9 mouse cellular contexts compared by ENCODE assay signal in the genomic region with DNA sequence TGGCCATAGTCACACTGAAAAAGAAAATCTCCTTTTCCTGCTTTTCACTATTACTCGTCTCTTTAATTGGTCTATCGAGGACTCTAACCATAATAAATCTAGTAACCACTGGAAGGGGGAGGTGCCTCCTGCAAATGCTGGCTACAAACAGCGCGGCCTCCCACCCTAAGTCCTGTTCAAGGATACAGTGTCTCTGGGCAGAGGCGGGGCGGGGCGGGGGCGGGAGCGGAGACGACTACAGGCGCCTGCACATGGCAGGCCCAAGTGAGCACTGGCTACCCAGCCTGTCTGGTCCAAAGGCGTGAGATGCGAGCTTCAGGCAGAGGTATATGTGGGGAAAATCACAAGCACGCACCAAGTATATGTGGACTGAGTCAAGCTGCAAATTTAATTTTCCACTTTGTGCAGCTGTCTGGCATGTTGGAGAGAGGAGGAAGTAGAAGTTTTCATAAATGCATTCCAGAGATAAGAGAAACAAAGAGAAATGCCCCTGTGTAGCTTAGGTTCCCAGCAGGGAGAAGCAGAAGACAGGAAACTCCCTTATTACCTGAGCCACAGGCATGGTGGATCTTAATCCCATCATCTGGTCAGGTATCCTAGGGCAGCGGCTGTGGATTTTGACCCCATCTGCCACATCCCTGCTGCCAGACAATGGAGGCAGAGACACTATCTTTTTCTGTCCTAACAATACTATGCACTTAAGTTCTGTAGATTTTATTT. TPM values are rescaled to one million over a fixed set of nuclear protein-coding genes. Genes with fewer than 3 reads are reported as not detected.
DNase-seq lines count a peak whose midpoint lies in the region; ATAC-seq lines count a peak whose summit lies in the region.
"Had no signal": no experiment of that assay in that cellular context is flagged by ENCODE, and none has a peak within 500 bp of the region (broad histone marks: within the 10 kb centered on the region; RNA-seq: fewer than 3 reads in every experiment).

No protein-coding gene starts in this region.

- no peak overlapping the region for H3K27ac ChIP-seq in embryonic facial prominence, embryonic 11.5 days (replicated peaks; ENCODE audit: low read depth, low read length)

- H3K9ac ChIP-seq in embryonic facial prominence, embryonic 11.5 days (replicated peaks; ENCODE audit: low read length) = no peak overlapping the region

- 39% methylated on average over 15 of the region's 15 CpGs for WGBS in embryonic facial prominence, embryonic 11.5 days

- no peak overlapping the region for H3K4me3 ChIP-seq in embryonic facial prominence, embryonic 11.5 days (ENCODE audit: low read depth, low read length)

- DNase-seq in gastrocnemius, postnatal 10 days = peak; percentile 12
- DNase-seq in gastrocnemius, adult 18-20 months (ENCODE audit: low spot score) = no peak
- DNase-seq in ES-CJ7 (ENCODE audit: low read depth, low spot score) = peak; percentile 41
- DNase-seq in embryonic facial prominence, embryonic 11.5 days (ENCODE audit: low spot score) = peak; percentile 8
- peak; percentile 49 for DNase-seq in kidney, postnatal 10 days
- no peak for DNase-seq in thymus, postnatal 0 days (ENCODE audit: low spot score)
- no peak for DNase-seq in left cerebral cortex, postnatal 10 days (ENCODE audit: extremely low spot score in 1 of 2, low spot score in 2 of 2)
- DNase-seq: thymus, postnatal 4 days had no signal

- no peaks in the 10 kb centered on the region for H3K9me3 ChIP-seq in embryonic facial prominence, embryonic 11.5 days (replicated peaks; ENCODE audit: control insufficient read depth, low read length)

- H3K4me2 ChIP-seq in embryonic facial prominence, embryonic 11.5 days (ENCODE audit: low read depth, low read length) = no peak overlapping the region; the same call in 1 of the 2 replicates

- no peak for ATAC-seq in embryonic facial prominence, embryonic 11.5 days (replicated peaks; ENCODE audit: insufficient number of reproducible peaks, low FRiP score, low TSS enrichment, low read depth)
- ATAC-seq in granulocyte monocyte progenitor cell, adult 5-6 weeks (replicated peaks; ENCODE audit: poor library complexity, severe bottlenecking) = no peak

- H3K4me1 ChIP-seq in embryonic facial prominence, embryonic 11.5 days (ENCODE audit: control insufficient read depth, insufficient read depth, low read length) = no peaks in the 10 kb centered on the region

- H3K27me3 ChIP-seq in embryonic facial prominence, embryonic 11.5 days (ENCODE audit: control insufficient read depth, insufficient read depth, low read length) = no peaks in the 10 kb centered on the region

- no peaks in the 10 kb centered on the region for H3K36me3 ChIP-seq in embryonic facial prominence, embryonic 11.5 days (replicated peaks; ENCODE audit: control insufficient read depth, insufficient read depth, low read depth, low read length)

- intact Hi-C loops in left cerebral cortex, postnatal 10 days (cut with DNase I) = no loop called here

RNA-seq across cellular contexts. Expression of a gene that starts 9.2 kb away (rescaled TPM):
- total RNA-seq in gastrocnemius, postnatal 10 days (2021) = 10 to 100 TPM in 1 of 2 experiments, 1 to 10 TPM in 1; 7.0 to 10.9 TPM
- 1 to 10 TPM; 8.1 to 8.7 TPM for total RNA-seq in gastrocnemius, adult 18-20 months (2021)
- polyA plus RNA-seq in embryonic facial prominence, embryonic 11.5 days (2014; fragmentation: Nextera tagmentation; extraction: Ambion mirVana) = 17.1 and 23.5 TPM in 2 replicates
- 7.0 and 7.9 TPM in 2 replicates for polyA plus RNA-seq in thymus, postnatal 0 days (2015; fragmentation: Nextera tagmentation; extraction: Ambion mirVana)
- total RNA-seq in granulocyte monocyte progenitor cell, adult 5-6 weeks (2014; fragmentation: Nextera tagmentation) = 10.1 and 18.5 TPM in 2 replicates
- 6.5 and 10.6 TPM in 2 replicates for total RNA-seq in granulocyte monocyte progenitor cell, adult 5-6 weeks (2017)
- total RNA-seq in left cerebral cortex, postnatal 10 days (2021) = 10 to 100 TPM; 22.0 to 22.7 TPM

RNA-seq across cellular contexts. Expression of a gene that starts 29.5 kb away (rescaled TPM):
- under 1 TPM; 0.77 to 0.87 TPM for total RNA-seq in gastrocnemius, postnatal 10 days (2021)
- total RNA-seq in gastrocnemius, adult 18-20 months (2021) = under 1 TPM; 0.14 to 0.23 TPM
- 11.5 and 13.2 TPM in 2 replicates for polyA plus RNA-seq in embryonic facial prominence, embryonic 11.5 days (2014; fragmentation: Nextera tagmentation; extraction: Ambion mirVana)
- 0.05 and 0.21 TPM in 2 replicates for polyA plus RNA-seq in thymus, postnatal 0 days (2015; fragmentation: Nextera tagmentation; extraction: Ambion mirVana)
- not detected in 2 replicates for total RNA-seq in granulocyte monocyte progenitor cell, adult 5-6 weeks (2014; fragmentation: Nextera tagmentation)
- not detected in 2 replicates for total RNA-seq in granulocyte monocyte progenitor cell, adult 5-6 weeks (2017)
- 10 to 100 TPM; 11.7 to 12.0 TPM for total RNA-seq in left cerebral cortex, postnatal 10 days (2021)

RNA-seq across cellular contexts. Expression of a gene that starts 51.2 kb away (rescaled TPM):
- total RNA-seq in gastrocnemius, postnatal 10 days (2021) = 10 to 100 TPM; 30.6 to 36.4 TPM
- total RNA-seq in gastrocnemius, adult 18-20 months (2021) = 10 to 100 TPM; 19.5 to 20.7 TPM
- 25.6 and 33.8 TPM in 2 replicates for polyA plus RNA-seq in embryonic facial prominence, embryonic 11.5 days (2014; fragmentation: Nextera tagmentation; extraction: Ambion mirVana)
- 26.8 and 32.7 TPM in 2 replicates for polyA plus RNA-seq in thymus, postnatal 0 days (2015; fragmentation: Nextera tagmentation; extraction: Ambion mirVana)
- total RNA-seq in granulocyte monocyte progenitor cell, adult 5-6 weeks (2014; fragmentation: Nextera tagmentation) = 31.1 and 57.1 TPM in 2 replicates
- total RNA-seq in granulocyte monocyte progenitor cell, adult 5-6 weeks (2017) = 17.7 and 26.1 TPM in 2 replicates
- total RNA-seq in left cerebral cortex, postnatal 10 days (2021) = 10 to 100 TPM; 74.0 to 77.1 TPM

RNA-seq across cellular contexts. Expression of a gene that starts 52.2 kb away (rescaled TPM):
- total RNA-seq in gastrocnemius, postnatal 10 days (2021) = 1 to 10 TPM; 7.1 to 7.4 TPM
- 1 to 10 TPM; 4.8 to 5.7 TPM for total RNA-seq in gastrocnemius, adult 18-20 months (2021)
- polyA plus RNA-seq in embryonic facial prominence, embryonic 11.5 days (2014; fragmentation: Nextera tagmentation; extraction: Ambion mirVana) = 11.7 and 12.3 TPM in 2 replicates
- 1.2 and 1.9 TPM in 2 replicates for polyA plus RNA-seq in thymus, postnatal 0 days (2015; fragmentation: Nextera tagmentation; extraction: Ambion mirVana)
- total RNA-seq in granulocyte monocyte progenitor cell, adult 5-6 weeks (2014; fragmentation: Nextera tagmentation) = 2.3 and 6.2 TPM in 2 replicates
- 2.5 and 5.9 TPM in 2 replicates for total RNA-seq in granulocyte monocyte progenitor cell, adult 5-6 weeks (2017)
- 1 to 10 TPM; 8.4 to 8.6 TPM for total RNA-seq in left cerebral cortex, postnatal 10 days (2021)

Comparison
In these comparisons a context has a peak if more than half of its experiments do, and no peak if none do; other contexts are left out.
1. DNase-seq: peak in gastrocnemius, postnatal 10 days (single experiment), ES-CJ7 (single experiment), embryonic facial prominence, embryonic 11.5 days (single experiment) and kidney, postnatal 10 days (single experiment); none in gastrocnemius, adult 18-20 months (single experiment), thymus, postnatal 0 days (single experiment) and left cerebral cortex, postnatal 10 days (0 of 2).
2. RNA of a gene that starts 29.5 kb away (total RNA-seq): 11.7 to 12.0 TPM in left cerebral cortex, postnatal 10 days; 0.77 to 0.87 TPM in gastrocnemius, postnatal 10 days, 0.14 to 0.23 TPM in gastrocnemius, adult 18-20 months and not detected in granulocyte monocyte progenitor cell, adult 5-6 weeks; every median in the first group is over 4 times any median in the second.